Mouse (Mus musculus) liver, embryonic 15.5 days (tissue): Measurements from ENCODE around the gene Crybg3. TPM values are rescaled to one million over a fixed set of nuclear protein-coding genes. Genes with fewer than 3 reads are reported as not detected.

Source experiments
- ATAC-seq: fragments of 200-750 bp; cut with Nextera tagmentation; 2 replicates; pipeline ENCODE4 v1.8.0; 2017; ENCODE audit warnings: moderate number of reproducible peaks, mild to moderate bottlenecking, moderate library complexity; ENCODE audit not compliant: insufficient read depth
- H3K27ac ChIP-seq: fragments of 300-500 bp; sonication (generic); replicated peaks from 2 replicates; pipeline ENCODE4 v1.5.1; 2015; ENCODE audit warnings: mild to moderate bottlenecking, inconsistent platforms
- H3K27me3 ChIP-seq: fragments of 300-500 bp; sonication (generic); 2 replicates; pipeline ENCODE4 v1.6.1; 2015; ENCODE audit warnings: mild to moderate bottlenecking, inconsistent platforms
- H3K36me3 ChIP-seq: fragments of 300-500 bp; sonication (generic); replicated peaks from 2 replicates; pipeline ENCODE4 v1.6.1; 2015; ENCODE audit warnings: moderate library complexity, mild to moderate bottlenecking, inconsistent platforms
- H3K4me1 ChIP-seq: fragments of 300-500 bp; sonication (generic); replicated peaks from 2 replicates; pipeline ENCODE4 v1.6.1; 2015; ENCODE audit warnings: inconsistent platforms
- H3K4me2 ChIP-seq: fragments of 300-500 bp; sonication (generic); 2 replicates; pipeline ENCODE4 v1.6.1; 2015; ENCODE audit warnings: moderate library complexity, mild to moderate bottlenecking, inconsistent platforms
- H3K4me3 ChIP-seq: fragments of 300-500 bp; sonication (generic); replicated peaks from 2 replicates; pipeline ENCODE4 v1.5.1; 2015; ENCODE audit warnings: mild to moderate bottlenecking, inconsistent platforms
- H3K9ac ChIP-seq: fragments of 300-500 bp; sonication (generic); 2 replicates; pipeline ENCODE4 v1.6.1; 2015; ENCODE audit warnings: moderate library complexity, mild to moderate bottlenecking, inconsistent platforms
- H3K9me3 ChIP-seq: fragments of 300-500 bp; sonication (generic); replicated peaks from 2 replicates; pipeline ENCODE4 v1.6.1; 2016; ENCODE audit warnings: inconsistent platforms
- WGBS: fragments of 180-500 bp; shearing (Covaris S2); methylation state at CpG from one replicate; pipeline ENCODE4 v1.1.7; 2015; ENCODE audit warnings: mixed read lengths; ENCODE audit not compliant: insufficient replicate concordance; 5-methylcytosine and 5-hydroxymethylcytosine counted together
- polyA plus RNA-seq: library from polyadenylated mRNA; unstranded; fragments of >200 nt; fragmentation: Nextera tagmentation; extraction: Ambion mirVana; gene quantifications from 2 replicates; pipeline ENCODE4 v1.2.1, GENCODE M21; 2015

Gene Crybg3
- polyA plus RNA-seq, 1 experiment from 2014 or later: 0.81 TPM

GRCm38 (mm10) chr16:59579237-59579636 lies 21.5 kb downstream of the Crybg3 start:
- 58% methylated on average over 8 of the region's 8 CpGs for WGBS
- no peak for ATAC-seq
- Histone ChIP-seq H3K4me2 (no peak overlapping the region), H3K4me1 (no peaks in the 10 kb centered on the region), H3K27me3 (no peaks in the 10 kb centered on the region), H3K9me3 (no peaks in the 10 kb centered on the region), H3K9ac (no peak overlapping the region), H3K36me3 (no peaks in the 10 kb centered on the region), H3K27ac (no peak overlapping the region), H3K4me3 (no peak overlapping the region)

DNA sequence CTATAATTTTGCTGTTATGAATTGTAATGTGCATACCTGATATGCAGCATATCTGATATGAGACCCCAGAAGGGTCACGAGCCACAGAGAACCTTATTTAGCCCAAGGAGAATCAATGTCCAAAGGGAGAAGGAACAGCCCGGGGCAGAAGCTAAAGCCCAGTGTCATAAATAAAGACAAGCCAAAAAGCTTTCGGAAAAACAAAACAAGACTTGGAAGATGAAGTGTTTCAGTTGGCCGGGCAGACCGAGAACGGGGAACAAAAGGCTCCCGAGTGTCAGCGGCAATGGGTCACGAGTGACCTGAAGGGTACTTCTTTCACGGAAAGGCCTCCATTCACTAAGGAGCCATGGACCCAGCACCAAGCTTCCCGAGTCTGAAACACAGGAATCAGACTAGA lies 26.8 kb downstream of the Crybg3 start:
- ATAC-seq: no peak
- WGBS: 75% methylated on average over 11 of the region's 11 CpGs
- H3K36me3 ChIP-seq: no peaks in the 10 kb centered on the region
- H3K27me3 ChIP-seq: no peaks in the 10 kb centered on the region
- H3K9ac ChIP-seq: no peak overlapping the region
- H3K4me1 ChIP-seq: no peaks in the 10 kb centered on the region
- H3K9me3 ChIP-seq: no peaks in the 10 kb centered on the region
- no peak overlapping the region for H3K27ac ChIP-seq
- H3K4me2 ChIP-seq: no peak overlapping the region
- H3K4me3 ChIP-seq: no peak overlapping the region

DNA sequence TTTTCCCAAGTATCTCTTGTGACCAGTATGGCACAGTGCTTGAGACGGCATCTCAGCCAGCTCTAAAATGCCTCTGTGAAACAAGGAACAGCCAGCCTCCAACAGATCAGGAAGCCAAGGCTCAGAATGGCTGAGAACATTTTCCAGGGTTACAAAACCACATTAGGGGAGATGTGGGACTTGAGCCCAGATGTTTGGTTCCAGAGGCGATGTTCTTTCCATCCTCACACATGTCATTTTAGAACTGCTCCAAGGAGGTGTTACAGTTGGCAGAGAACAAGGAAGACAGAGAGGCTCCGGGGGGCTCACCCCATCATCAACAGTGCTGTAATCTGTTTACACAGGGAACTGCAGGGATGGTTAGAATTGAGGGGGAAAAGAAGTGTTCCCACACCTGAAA lies 28.1 kb downstream of the Crybg3 start:
- no peak overlapping the region for H3K4me3 ChIP-seq
- H3K36me3 ChIP-seq: no peaks in the 10 kb centered on the region
- no peak for ATAC-seq
- H3K27ac ChIP-seq: no peak overlapping the region
- no peak overlapping the region for H3K9ac ChIP-seq
- no peak overlapping the region for H3K4me2 ChIP-seq
- 55% methylated on average over 3 of the region's 3 CpGs for WGBS
- H3K9me3 ChIP-seq: no peaks in the 10 kb centered on the region
- H3K4me1 ChIP-seq: no peaks in the 10 kb centered on the region
- H3K27me3 ChIP-seq: no peaks in the 10 kb centered on the region

DNA sequence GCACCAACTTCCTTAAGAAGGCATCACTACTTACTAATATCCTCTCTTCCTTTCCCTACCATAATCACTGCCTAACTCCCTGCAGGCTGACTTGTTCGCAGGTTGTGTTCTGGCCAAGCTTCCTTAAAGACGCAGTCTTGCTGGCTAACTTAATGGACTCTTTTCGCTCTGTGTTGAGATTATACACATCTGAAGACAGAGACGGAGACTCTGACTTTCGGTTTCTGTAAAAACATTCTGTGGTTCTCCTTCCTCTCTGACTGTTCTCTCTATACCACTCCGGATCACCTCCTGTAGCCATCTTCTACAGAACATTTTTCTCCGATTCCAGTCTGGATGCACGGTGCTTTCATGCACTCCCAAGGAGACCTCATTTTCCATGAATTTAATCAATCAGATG lies 30.0 kb downstream of the Crybg3 start:
- Histone ChIP-seq H3K4me3 (no peak overlapping the region), H3K9me3 (no peaks in the 10 kb centered on the region), H3K4me2 (no peak overlapping the region), H3K27me3 (no peaks in the 10 kb centered on the region), H3K27ac (no peak overlapping the region), H3K36me3 (no peaks in the 10 kb centered on the region), H3K4me1 (no peaks in the 10 kb centered on the region), H3K9ac (no peak overlapping the region)
- ATAC-seq: no peak
- WGBS: 71% methylated on average over 8 of the region's 8 CpGs

DNA sequence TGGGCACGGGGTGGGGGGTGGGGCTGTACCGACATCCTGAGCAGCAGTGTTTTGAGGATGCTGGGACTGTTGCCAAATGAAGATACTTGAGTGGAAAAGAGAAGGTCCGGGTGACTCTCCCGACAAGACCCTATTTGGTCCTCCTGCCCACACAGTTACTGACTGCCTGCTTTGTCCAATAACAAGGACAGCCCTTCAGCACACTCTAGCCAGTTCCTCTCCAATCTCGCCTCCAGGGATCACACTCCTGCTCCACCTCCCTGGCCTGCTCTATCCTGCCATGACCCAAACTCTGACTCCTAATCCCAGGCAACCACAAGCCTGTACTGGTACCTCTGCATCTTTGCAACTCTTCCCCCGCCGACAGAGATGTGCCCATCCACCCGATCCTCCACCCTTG lies 30.9 kb downstream of the Crybg3 start:
- H3K4me1 ChIP-seq: no peaks in the 10 kb centered on the region
- no peak overlapping the region for H3K4me2 ChIP-seq
- no peak overlapping the region for H3K9ac ChIP-seq
- H3K4me3 ChIP-seq: no peak overlapping the region
- H3K27ac ChIP-seq: no peak overlapping the region
- ATAC-seq: no peak
- no peaks in the 10 kb centered on the region for H3K36me3 ChIP-seq
- 55% methylated on average over 8 of the region's 8 CpGs for WGBS
- H3K27me3 ChIP-seq: no peaks in the 10 kb centered on the region
- no peaks in the 10 kb centered on the region for H3K9me3 ChIP-seq

- H3K4me1 ChIP-seq: no peaks in the 10 kb centered on the region
Observed at GRCm38 (mm10) chr16:59567721-59568381, 32.9 kb downstream of the Crybg3 start.

DNA sequence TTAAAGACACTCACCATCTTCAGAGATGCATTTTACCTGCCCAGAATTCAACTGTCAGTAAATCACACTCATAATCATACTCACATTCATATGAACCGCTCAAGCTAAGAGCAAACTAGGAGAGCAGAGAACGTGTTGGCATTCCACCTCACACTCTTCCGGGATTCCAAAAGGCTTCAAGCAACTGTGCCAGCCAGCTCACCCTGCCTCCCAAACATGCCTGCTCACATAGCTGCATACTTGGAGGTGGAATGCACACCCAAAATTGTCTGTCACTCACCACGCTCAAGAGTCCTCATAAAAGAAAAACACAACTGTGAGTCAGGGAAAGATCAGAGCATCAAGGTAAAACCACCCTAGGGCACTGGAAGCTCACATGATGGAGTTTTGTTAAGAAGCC lies 34.3 kb downstream of the Crybg3 start:
- H3K9me3 ChIP-seq: no peaks in the 10 kb centered on the region
- H3K36me3 ChIP-seq: no peaks in the 10 kb centered on the region
- H3K4me2 ChIP-seq: no peak overlapping the region
- no peak overlapping the region for H3K9ac ChIP-seq
- H3K27me3 ChIP-seq: no peaks in the 10 kb centered on the region
- no peaks in the 10 kb centered on the region for H3K4me1 ChIP-seq
- ATAC-seq: no peak
- no peak overlapping the region for H3K27ac ChIP-seq
- H3K4me3 ChIP-seq: no peak overlapping the region
- 71% methylated on average over 4 of the region's 4 CpGs for WGBS

More at GRCm38 (mm10) chr16:59567721-59568381, 32.9 kb downstream of the Crybg3 start:
- no peak for ATAC-seq
- Histone ChIP-seq H3K4me2 (no peak overlapping the region), H3K9ac (no peak overlapping the region), H3K27me3 (no peaks in the 10 kb centered on the region), H3K36me3 (no peaks in the 10 kb centered on the region), H3K27ac (no peak overlapping the region), H3K4me3 (no peak overlapping the region), H3K9me3 (no peaks in the 10 kb centered on the region)
- WGBS: 47% methylated on average over 10 of the region's 10 CpGs

- no peak overlapping the region for H3K4me3 ChIP-seq
- H3K4me1 ChIP-seq: no peaks in the 10 kb centered on the region
- no peaks in the 10 kb centered on the region for H3K9me3 ChIP-seq
- no peaks in the 10 kb centered on the region for H3K27me3 ChIP-seq
- H3K4me2 ChIP-seq: no peak overlapping the region
- WGBS: 71% methylated on average over 2 of the region's 2 CpGs
- no peak overlapping the region for H3K9ac ChIP-seq
- no peak for ATAC-seq
- H3K36me3 ChIP-seq: no peaks in the 10 kb centered on the region
- H3K27ac ChIP-seq: no peak overlapping the region
Observed at GRCm38 (mm10) chr16:59565631-59566030, 35.1 kb downstream of the Crybg3 start.

DNA sequence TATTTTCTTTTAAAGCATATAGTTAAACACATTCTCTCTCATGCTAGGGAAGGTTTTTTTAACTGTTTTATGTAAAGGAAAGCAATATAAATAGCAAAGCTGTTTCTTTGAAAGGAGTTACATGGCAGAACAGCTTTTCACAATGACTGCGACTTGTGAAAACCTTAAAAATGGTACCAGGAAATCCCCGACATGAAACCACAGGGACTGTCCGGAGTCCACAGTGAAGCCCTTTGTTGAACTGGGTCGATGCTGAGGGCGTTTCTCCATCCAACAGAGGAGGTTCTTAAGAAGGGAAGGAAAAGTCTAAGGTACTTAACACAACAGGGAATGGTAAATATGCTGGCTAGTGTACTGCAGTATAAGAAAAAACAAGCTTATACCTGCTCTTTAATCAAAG lies 36.8 kb downstream of the Crybg3 start:
- H3K4me1 ChIP-seq: no peaks in the 10 kb centered on the region
- H3K4me3 ChIP-seq: no peak overlapping the region
- no peaks in the 10 kb centered on the region for H3K36me3 ChIP-seq
- H3K4me2 ChIP-seq: no peak overlapping the region
- H3K9me3 ChIP-seq: no peaks in the 10 kb centered on the region
- no peaks in the 10 kb centered on the region for H3K27me3 ChIP-seq
- H3K27ac ChIP-seq: no peak overlapping the region
- ATAC-seq: no peak
- WGBS: 56% methylated on average over 5 of the region's 5 CpGs
- H3K9ac ChIP-seq: no peak overlapping the region

- H3K9me3 ChIP-seq: no peaks in the 10 kb centered on the region
- H3K4me2 ChIP-seq: no peak overlapping the region
- 57% methylated on average over 22 of the region's 22 CpGs for WGBS
- ATAC-seq: no peak
- H3K27me3 ChIP-seq: no peaks in the 10 kb centered on the region
- H3K9ac ChIP-seq: no peak overlapping the region
- H3K4me3 ChIP-seq: no peak overlapping the region
- no peaks in the 10 kb centered on the region for H3K36me3 ChIP-seq
- H3K4me1 ChIP-seq: no peaks in the 10 kb centered on the region
- H3K27ac ChIP-seq: no peak overlapping the region
Observed at GRCm38 (mm10) chr16:59559300-59560200, 41.2 kb downstream of the Crybg3 start.

DNA sequence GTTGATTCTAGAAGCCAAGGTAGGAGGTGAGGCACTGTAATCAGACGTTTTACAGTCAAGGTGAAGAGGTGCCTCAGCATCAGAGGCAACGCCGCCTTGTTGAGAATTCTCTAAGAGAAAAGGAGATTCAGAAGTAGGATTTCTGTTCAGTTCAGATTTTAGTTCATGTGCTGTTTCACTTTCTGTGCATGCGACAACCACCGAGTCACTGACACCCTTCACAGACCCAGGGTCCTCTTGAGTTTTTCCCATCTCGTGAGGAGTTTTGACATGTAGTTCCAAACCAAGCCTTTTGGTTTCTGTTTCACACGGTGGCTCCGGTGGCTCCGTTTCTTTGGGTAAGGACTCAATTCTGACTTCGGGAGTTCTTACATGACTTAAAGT lies 41.9 kb downstream of the Crybg3 start:
- Histone ChIP-seq H3K27ac (no peak overlapping the region), H3K4me2 (no peak overlapping the region), H3K27me3 (no peaks in the 10 kb centered on the region), H3K9ac (no peak overlapping the region), H3K9me3 (no peaks in the 10 kb centered on the region), H3K36me3 (no peaks in the 10 kb centered on the region), H3K4me3 (no peak overlapping the region), H3K4me1 (no peaks in the 10 kb centered on the region)
- ATAC-seq: no peak
- 76% methylated on average over 10 of the region's 10 CpGs for WGBS
